Mouse (Mus musculus) liver, postnatal 0 days (tissue): ENCODE measurements around the gene Rad51b.

ENCODE experiments used
- CTCF ChIP-seq: sonication (generic); IDR thresholded peaks from 2 replicates; pipeline ENCODE4 v1.5.1; 2016; ENCODE audit warnings: antibody characterized with exemption, low read depth
- EP300 ChIP-seq: IDR thresholded peaks from 2 replicates; pipeline ENCODE4 v1.6.1; 2016; ENCODE audit warnings: antibody characterized with exemption, low read depth, mild to moderate bottlenecking

GRCm38 (mm10) chr12:79612334-79613060, 315.4 kb downstream of the Rad51b start:
- TF ChIP-seq CTCF = peak; percentile 100
- TF ChIP-seq EP300 = peak; percentile 92
